Mouse (Mus musculus): Measurements from ENCODE around the gene Atrn.
"Not testable (repeated sequence)": the region's sequence is repeated elsewhere in the genome, so short reads cannot be mapped to it uniquely, and the experiment has no call there.

Gene Atrn

GRCm38 (mm10) chr2:130961851-130962250, 55.6 kb downstream of the Atrn start:
- DNase-seq = peak; percentile 73

DNA sequence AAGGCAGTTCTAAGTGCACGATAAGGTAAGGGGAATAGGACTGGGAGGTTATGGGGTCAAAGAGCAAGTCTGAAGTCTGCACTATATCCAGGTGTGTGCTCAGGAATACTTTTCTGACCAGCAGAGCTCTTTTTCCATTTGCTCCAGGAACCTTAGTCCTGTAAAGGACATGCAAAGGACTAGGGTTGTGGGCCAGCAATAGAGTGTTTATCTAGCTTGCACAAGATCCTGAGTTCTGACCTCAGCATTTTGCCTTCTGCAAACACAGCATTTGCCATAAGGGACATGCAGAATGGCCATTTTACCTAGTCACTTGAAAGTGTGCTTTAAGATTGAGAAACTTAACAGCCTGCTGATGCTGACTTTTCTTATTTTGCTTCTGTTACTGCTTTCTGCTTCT, 58.7 kb downstream of the Atrn start:
- no peak for DNase-seq

GRCm38 (mm10) chr2:130971030-130971429, 64.7 kb downstream of the Atrn start:
- DNase-seq = no peak

GRCm38 (mm10) chr2:130972386-130972785, 66.1 kb downstream of the Atrn start:
- no peak for DNase-seq

GRCm38 (mm10) chr2:130974928-130975327, 68.6 kb downstream of the Atrn start:
- no peak for DNase-seq

DNA sequence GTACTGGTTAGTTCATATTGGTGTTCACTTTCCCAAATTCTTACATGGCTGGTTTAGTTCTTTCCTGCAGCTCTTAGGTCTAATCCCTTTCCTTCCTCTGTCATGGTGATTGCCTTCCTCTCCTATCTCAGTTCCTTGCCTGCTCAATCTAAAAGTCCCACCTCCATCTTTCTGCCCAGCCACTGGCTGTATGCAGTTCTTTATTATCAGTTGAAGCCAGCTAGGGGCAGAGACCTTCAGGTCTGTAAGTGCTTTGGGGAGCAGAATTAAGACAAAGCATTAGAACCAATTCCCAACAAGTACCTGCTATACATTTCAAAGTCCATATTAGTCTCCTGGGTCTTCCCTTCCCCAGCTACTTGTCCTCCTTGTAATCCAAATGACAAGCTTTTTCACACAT, 71.3 kb downstream of the Atrn start:
- no peak for DNase-seq

GRCm38 (mm10) chr2:130978058-130978847, 72.0 kb downstream of the Atrn start:
- no peak for DNase-seq

DNA sequence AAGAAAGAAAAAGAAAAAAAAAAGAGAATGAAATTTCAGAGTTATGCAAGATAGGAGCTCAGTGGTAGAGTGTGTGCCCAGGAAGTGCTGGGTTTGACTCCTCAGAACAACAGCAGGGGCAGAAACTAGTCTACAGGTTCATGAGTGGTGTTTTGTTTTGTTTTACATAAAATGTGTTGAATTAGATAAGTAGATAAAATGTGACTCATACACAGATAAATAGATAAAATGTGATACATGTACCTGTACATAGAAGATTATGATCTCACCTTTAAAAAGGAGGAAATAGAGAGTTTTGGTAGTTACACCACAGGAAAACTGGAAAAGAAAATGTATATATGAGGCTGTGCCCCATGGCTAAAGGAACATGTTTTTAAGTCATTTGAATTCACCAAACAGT, 72.8 kb downstream of the Atrn start:
- no peak for DNase-seq

DNA sequence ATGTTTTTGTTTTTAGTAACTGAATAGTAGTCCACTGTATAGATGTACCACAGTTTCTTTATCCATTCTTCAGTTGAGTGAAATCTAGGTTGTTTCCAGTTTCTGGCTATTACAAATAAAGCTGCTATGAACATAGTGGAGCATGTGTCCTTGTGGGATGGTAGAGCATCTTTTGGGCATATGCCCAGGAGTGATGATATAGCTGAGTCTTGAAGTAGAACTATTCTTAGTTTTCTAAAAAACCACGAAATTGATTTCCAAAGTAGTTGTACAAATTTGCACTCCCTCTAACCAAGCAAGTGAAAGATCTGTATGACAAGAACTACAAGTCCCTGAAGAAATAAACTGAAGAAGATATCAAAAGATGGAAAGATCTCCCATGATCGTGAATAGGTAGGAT, 86.5 kb downstream of the Atrn start:
- DNase-seq = no peak

DNA sequence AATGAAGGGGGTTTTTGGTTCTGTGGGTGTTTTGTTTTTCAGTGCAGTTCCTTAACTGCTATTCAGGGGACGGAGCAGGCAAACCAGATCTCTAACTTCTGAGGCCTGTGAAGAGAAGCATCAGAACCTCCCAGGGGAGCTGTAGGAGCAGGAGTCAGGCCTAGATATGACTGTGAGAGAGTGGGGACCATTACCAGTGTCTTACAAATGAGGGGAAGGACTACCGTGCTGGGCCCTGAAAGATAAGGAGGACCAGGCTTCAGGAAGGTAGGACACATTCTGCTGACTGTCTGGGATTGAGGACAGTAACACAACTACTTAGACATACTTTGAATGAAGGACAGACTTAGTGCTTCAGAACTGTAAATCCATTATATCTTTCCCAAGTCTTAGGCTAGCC, 102.8 kb downstream of the Atrn start:
- DNase-seq = no peak

DNA sequence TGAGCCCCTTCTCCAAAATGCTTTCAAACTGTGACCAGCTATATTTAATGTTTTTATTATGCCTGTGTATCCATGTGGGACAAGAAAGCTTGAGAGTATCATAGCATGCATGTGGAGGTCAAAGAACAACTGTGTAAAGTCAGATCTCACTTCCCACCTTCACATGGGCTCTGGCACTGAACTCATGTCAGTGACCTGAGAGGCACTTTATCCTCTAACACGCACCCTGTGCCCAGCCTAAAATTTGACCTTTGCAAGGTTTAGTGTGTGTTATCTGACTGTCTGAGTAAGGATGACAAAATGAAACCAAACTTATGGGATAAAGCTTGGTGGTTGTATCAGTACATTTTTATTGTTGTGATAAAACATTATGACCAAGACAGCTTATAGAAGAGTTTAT, 104.3 kb downstream of the Atrn start:
- DNase-seq = no peak

- no peak for DNase-seq
These were observed 118.9 kb downstream of the Atrn start for GRCm38 (mm10) chr2:131025230-131025629.

DNA sequence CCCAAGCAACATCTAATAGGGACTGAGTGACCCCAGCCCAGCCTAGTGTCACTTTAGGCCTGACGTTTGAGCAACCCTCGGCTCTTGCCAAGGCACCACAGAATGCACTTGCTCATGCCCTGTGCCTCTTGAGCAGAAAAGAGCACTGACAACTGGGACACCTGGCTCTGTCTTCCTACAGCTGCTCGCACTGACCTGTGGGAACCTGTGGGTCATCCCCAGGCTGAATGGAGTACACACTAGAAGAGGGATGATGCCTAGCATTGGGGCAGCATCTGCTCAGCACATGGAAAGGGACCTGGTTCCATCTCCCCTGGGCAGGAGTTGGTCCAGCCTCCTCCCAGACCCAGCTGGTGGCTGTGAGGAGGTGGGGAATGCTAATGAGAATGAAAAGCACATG, 120.6 kb downstream of the Atrn start:
- DNase-seq = no peak

- DNase-seq = no peak
These were observed 123.0 kb downstream of the Atrn start for GRCm38 (mm10) chr2:131029065-131029935.

GRCm38 (mm10) chr2:131030561-131030960, 124.3 kb downstream of the Atrn start:
- DNase-seq = no peak

DNA sequence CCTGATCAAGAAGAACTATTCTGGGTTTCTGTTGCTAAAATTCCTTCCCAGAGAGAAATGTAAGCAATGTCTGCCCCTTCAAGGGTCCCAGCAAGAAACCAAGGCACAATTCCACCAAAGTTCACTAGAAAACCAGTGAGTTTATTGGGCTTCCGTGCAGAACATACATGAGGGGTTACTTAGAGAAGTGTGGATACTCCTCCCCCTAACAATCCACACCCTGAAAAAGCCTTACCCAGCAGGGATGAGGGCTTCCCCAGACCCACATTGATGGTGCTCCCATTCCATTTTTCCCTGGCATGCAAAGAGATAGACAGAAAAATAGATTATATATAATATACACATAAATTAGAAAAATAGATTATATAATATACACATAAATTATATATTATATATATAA, 124.7 kb downstream of the Atrn start:
- no peak for DNase-seq

DNA sequence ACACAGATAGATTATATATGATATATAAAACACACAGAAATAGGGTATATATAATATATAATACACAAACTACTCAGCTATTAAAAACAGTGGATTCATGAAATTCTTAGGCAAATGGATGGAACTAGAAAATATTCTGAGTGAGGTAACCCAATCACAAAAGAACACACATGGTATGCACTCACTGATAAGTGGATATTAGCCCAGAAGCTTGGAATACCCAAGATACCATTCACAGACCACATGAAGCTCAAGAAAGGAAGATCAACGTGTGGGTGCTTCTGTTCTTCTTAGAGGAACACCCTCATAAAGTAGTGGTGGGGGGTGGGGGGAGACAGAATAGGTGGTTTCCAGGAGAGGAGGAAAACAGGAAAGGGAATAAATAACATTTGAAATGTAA, 125.1 kb downstream of the Atrn start:
- not testable (repeated sequence) for DNase-seq

- no peak for DNase-seq
These were observed 130.0 kb downstream of the Atrn start for GRCm38 (mm10) chr2:131036343-131036742.

- DNase-seq = no peak
These were observed 130.5 kb downstream of the Atrn start for GRCm38 (mm10) chr2:131036757-131037156.

DNA sequence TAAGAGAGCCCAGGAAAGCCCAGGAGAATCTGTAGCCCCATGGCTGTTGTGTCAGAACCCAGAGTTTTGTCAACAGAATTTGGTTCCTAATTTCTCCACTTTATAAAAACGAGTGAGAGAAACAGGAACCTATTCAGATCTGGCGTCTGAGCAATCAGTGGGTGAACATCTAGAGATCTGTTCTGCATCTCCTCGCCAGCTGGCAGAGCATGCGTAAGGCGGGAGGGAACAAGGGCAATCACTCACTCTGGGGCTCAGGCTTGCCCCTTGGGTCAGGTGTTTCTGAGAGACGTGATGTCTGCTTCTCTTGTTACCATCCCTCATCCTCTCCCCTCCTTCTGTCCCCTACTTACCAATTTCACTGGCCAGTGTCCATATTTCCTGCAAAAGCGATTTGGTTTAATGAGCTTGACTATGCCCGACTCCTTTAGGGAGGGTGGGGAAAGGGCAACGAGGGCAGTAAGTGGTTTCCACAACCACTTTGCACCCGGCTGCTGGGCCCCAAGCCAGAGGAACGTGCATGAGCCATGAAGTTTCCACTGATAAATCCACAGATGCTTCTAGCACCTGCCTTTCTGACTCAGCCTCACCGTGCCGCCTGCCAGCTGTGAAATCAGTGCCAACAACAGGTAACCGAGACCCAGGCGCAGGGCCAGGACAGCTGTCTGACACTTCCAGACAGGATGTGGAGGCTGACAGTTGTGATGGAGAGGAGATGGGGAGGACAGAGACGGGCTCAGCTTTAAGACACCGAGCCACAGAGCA, 131.1 kb downstream of the Atrn start:
- no peak for DNase-seq

- no peak for DNase-seq
These were observed 131.9 kb downstream of the Atrn start for GRCm38 (mm10) chr2:131038197-131038596.

- DNase-seq = no peak
These were observed 132.4 kb downstream of the Atrn start for GRCm38 (mm10) chr2:131038675-131039074.
